Mouse (Mus musculus): ENCODE measurements around the gene Wdtc1. TPM values are rescaled to one million over a fixed set of nuclear protein-coding genes. Genes with fewer than 3 reads are reported as not detected.
A peak's percentile ranks its signal among the peaks of the same experiment; 100 is the strongest.

Gene Wdtc1
- total RNA-seq, 4 experiments from 2014 or later: 49.0 to 73.2 (median 60.2) TPM

DNA sequence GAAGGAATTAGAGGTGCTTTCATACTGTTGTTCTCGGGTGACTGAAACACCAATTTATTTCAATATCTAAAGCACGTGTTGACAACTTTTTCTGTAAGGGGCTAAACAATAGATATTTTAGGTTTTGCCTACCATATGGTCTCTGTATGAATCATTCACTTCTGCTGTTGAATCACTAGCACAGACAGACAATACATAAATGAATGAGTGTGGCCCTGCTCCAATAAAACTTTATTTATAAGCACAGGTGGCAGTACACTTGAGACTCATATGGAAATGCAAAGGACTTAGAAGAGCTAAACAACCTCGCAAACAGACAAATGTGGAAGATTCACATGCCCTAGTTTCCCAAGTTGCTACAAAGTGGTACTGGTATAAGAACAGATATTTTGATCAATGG lies 33.6 kb downstream of the Wdtc1 start:
- DNase-seq: no peak

DNA sequence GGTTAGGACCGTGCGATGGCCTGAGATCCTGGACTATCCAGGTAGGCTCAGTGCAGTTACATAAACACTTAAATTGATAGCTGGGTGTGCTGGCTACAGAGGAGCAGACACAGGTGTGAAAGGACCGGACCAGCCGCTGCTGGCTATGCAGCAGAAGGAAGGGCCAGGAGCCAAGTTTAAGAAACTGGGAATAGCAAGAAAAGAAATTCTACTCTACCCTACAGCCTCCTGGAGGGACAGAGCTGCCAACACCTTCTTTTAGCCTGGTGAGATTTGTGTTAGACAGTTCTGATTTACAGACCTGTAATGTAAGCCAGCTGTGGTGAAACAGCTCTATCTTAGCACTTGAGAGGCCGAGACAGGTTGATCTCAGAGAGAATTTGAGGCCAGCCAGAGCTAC lies 37.3 kb downstream of the Wdtc1 start:
- DNase-seq: no peak

DNA sequence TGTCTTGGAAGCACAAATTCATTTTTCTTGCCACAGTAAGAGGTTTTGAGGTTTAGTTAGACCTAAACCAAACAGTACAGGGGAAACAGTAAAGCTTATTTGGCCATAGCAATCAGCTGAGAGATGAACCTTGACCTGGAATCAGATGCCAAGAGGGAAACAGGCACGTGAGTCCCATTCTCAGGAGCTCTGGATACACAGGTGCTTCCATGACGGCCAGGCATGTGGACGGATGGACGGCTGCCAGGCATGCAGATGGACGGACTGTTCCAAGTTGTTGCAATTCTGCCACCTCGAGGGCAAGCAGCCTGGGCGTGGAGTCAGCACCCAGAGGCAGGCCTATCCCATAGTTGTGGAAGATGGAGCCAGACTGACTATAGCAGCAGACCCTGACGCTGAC lies 38.4 kb downstream of the Wdtc1 start:
- DNase-seq: no peak

DNA sequence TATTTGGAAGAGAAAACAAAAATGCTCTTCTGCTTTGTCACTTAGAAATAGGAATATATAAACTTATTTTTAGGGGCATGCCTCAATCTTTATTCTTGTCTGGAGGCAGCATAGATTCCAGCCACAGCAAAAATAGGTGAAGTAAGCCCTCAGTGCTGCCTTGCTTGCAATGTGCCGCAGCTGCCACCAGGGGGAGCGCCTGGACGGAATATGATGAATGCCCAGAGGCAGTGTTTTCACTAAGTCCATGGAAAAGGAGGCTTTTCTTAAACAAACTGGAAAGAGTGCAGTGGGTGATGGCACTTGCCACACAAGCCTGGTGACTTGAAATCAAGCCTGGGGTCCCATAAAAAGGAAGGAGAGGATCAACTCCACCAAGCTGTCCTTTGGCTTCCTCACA lies 43.3 kb downstream of the Wdtc1 start:
- peak; percentile 62 for DNase-seq

DNA sequence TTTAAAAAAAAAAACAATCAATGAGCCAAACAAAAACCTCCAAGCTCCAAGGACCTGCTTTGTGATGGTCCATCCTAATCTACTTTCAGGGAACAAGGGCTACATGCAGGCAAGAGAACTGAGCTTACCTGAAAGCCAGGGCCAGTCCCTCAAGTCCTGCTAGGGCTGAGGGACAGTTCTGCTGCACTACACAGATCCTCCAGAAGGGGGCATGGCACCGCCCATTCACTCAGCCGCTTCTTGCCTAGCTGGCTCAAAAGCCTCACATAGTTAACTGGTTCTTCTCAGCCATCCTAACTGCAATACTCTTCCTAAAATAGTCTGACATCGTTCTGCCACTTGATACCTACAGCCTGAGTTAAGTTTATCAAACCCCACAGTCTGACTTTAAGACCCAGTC lies 46.0 kb downstream of the Wdtc1 start:
- no peak for DNase-seq

DNA sequence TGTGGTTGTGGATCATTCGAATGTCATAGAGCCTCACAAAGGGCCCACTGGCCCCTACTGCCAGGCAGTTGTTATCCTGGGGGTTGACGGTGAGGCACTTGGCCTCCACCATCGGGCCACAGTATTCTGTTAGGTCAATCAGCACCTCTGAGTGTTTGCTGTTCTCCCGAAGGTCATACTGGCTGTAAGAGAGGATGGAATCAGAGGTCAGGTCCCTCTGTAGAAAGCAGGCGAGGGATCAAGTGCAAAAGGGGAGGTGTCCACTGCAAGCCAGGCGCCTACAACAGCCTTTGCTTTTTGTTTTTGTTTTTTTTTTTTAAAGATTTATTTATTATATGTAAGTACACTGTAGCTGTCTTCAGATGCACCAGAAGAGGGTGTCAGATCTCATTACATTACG lies 47.5 kb downstream of the Wdtc1 start:
- DNase-seq: no peak

DNA sequence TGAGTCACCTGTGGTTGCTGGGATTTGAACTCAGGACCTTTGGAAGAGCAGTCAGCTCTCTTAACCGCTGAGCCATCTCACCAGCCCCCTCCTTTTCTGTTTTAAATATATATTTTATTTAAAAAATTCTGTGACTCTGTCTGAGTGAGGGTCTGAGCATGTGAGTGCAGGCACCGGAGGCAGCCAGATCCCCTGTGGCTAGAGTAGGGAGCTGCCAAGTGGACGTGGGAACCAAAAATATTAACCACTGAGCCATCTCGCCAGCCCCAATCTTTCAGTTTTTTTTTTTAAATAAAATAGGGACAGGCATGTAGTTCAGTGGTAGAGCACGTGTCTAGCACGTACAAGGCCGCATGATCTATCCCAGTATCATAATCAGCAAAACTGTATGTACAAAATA lies 48.5 kb downstream of the Wdtc1 start:
- DNase-seq: no peak

DNA sequence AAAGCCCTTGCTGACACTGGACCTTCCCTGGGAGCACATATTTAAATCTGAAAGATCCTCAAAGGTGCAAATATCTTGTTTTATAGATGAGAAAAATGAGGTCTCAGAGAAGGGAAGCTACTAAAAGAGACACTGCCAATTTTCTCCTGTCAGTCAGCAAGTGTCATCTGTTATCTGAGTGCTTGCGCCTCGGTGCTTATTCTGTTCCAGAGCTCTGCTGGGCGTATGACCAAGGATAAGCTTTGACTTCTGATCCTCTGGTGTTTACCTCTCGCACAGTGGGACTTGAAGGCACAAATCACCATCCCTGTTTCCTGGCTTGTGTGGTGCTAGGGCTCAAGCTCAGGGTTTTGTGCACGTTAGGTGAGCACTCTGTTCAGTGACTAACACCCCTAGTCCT lies 50.6 kb downstream of the Wdtc1 start:
- no peak for DNase-seq

DNA sequence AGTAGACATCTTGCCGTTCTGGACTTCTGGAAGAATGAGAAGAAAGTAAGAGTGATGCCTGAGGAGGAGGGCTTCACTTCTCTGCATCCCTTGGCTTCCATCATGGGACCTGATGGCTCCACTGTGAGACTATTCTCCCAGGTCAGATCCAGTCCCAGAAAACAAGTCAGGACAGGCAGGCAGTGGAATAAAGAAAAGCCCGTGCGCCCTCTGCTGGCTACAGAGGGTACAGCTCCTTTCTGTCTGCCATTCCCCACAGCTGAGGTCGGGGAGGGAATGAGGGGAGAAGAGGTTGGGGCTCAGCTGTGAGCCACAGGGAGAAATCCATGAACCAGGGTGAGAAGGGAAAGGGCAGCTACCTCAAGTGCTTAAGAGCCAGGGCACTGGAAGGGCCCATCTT lies 51.5 kb downstream of the Wdtc1 start:
- DNase-seq: no peak

DNA sequence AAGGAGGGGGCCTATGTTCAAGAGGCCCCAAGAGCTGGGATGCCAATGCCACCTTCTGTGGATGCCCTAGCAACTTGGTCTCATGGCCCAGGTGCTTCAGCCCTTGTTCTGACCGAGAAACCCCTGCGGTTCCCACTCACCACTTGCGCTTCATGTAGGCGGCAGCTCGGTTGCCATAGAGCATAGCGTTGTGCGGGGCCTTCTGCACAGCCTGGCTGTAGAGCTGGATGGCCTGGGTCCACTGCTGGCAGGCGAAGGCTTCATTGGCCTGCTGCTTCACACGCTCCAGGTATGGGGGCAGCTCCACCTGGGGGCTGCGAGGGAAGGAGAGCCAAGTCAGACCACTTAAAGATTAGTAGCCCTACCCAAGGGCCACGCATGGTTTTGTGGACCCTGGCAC lies 52.9 kb downstream of the Wdtc1 start:
- DNase-seq: no peak

DNA sequence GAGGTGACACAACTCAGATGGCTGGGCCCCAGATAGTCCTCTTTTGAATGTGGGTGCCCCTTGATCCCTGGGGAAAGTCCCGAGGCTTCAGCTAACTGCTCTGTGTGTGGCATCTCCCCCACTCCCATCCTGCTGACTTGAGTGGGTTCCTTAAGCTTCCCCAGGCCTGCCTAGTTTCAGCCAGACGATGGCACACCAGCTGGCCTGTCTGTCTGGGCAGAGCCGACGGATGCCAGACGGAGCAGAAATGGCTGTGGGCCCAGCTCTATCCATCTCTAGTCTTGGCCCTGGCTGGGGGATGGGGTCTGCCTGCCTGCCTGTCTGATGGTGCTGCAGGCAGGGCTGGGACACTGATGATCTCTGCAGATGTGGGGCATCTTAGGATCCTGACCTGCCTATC lies 53.6 kb downstream of the Wdtc1 start:
- DNase-seq: no peak

DNA sequence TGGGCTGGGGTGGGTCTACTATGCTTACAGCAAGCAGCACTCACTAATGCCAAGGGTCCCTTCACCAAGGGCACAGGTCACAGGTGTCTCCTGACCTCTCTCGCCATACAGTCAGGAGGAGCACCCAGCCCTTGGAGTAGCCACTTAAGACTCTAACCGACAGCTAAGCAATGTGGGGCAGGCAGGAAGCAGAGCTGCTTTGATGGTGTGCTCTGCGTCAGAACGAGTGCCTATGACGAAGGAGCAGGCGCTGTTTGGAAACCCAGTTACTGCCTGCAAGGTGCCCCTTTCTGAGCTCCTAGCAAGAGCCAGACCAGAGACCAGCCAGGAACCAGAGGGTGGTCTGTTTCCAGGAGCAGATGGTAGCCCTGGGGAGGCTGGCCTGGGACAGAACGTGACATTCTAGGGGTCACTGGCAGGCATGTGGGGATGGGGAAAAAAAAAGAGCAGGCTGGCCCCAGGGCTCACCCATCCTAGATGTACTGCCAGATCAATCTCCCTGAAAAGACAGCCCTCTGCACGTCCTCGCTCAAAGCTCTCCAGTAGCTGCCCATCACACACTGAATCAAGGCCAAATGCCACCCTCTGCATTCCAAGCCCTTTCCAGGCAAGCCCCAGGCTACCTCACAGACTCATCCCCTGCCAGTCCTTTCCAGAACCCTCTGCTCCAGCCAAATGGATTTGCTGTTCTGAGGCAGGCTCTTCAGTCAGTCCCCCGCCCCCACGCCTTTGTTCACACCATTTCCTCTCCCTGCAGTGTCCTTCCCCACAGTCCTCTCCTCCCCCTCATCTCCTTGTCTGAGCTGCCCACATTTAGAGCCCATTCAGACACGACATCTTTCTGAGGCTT lies 54.5 kb downstream of the Wdtc1 start:
- peak; percentile 52 for DNase-seq

DNA sequence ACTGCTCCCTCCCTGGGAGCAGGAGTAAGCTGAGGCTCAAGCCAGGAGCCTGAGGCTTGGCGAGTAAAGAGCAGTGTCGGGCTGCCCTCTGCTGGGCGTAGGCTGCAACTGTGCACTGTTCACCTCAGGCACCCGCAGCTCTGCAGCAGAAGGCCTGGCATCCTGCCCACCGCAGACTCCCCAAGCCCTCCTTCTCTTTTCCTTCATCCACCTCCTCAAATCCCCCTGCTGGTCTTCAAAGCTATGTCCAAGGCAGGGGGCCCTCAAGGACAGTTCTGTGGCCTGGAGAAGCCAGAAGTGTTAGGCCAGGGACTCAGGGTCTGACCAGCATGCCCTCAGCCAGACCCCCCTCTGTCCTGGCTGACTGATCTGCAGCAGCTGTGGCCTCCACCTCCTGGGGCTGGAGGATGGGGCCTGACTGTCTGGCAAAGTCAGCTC lies 55.5 kb downstream of the Wdtc1 start:
- DNase-seq: peak; percentile 64

DNA sequence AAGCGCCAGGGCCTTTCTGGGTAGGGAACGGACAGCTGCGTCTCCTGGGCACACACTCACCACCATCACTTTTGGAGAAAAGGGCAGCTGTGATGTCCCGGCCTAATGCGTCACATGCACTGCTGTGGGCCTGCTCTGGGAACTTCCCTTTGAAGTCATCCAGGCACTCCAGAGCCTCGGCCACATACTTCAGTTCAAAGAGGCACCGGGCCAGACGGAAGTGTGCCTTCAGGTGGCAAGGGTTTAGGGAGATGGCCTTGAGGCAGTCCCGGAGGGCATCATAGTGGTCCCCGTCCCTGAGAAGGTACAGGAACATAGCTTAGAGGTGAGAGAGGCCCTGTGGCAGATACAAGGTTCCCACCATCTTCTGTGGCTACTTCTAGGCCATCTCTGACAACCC lies 55.9 kb downstream of the Wdtc1 start:
- DNase-seq: peak; percentile 47

DNA sequence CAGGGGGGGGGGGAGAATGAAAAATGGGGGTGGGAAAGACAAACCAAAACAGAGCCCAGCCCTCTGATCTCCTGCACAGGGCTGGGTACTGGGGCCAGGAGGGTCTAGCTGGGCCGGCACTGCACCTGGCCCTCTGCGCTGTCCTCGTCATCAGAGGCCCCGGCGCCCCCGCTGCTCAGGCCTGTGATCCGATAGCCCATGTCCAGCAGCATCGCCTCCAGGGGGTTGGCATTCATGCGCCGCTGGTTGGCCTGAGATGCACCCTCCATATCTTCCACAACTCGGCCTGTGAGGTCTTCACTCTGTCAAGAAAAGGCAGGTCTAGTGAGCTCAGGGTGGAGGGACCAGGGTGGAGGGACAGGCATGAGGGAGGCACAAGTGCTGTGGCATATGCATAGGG lies 59.2 kb downstream of the Wdtc1 start:
- no peak for DNase-seq

DNA sequence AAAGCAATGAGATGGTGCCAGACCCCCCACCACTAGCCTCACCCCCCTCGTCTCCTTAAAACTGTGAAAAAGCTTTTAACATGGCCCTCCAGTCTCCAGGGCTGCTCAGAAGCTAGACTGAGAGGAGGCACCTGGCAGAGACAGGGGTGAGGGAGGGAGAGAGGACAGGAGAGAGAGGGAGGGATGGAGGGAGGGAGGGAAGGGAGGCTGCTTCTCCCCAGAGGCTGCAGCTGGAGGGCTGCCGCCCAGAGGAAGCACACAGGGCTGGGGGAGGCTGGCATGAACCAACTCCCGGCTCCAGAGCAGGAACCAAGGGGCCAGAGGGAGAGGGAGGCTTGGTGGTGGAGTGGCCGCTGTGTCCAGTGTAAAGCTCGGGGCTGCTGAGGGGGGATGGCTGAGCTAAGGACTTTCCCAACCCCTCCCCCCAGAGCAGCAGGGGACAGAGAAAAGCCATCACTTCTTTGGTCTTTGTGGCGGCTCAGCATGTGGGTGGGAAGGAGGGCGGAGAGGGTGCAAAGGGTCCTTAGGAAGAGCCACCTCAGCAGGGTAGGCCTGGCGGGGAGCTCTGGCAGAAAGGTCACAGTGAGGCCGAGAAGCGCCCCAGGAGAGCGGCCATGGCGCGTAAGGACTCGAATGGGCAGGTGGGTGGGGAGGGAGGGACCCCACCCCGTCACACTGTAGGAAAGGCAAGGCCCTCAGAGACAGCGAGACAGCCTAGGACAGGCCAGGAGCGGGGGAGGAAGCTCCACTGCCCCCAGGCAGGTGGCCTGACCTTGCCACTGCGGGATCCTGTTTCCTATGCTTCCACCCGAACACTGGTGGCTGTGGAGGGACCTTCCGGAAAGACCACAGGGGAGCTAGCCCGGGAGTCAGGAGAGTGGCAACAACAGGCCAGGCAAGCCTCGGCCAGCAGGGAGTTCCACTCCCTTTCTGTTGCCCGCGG lies 60.1 kb downstream of the Wdtc1 start:
- no peak for DNase-seq

DNA sequence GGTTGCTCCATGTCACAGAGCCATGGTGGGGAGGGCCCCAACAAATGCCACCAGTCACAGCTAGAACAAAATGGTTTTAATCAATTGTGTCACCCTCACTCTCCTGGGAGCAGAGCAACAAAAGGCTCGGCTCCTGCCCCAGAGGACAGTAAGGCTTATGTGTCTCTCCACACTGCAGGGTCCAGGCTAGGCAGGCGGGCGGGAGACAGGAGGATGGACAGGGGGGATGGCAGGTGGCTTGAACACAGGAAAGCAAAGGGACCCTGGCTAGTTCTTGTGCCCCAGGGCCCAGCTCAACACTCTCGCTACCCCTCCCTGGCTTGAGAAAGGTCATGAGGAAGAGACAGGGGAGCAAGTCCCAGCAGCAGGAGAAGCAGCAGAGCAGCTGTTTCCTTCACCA lies 60.9 kb downstream of the Wdtc1 start:
- DNase-seq: no peak

DNA sequence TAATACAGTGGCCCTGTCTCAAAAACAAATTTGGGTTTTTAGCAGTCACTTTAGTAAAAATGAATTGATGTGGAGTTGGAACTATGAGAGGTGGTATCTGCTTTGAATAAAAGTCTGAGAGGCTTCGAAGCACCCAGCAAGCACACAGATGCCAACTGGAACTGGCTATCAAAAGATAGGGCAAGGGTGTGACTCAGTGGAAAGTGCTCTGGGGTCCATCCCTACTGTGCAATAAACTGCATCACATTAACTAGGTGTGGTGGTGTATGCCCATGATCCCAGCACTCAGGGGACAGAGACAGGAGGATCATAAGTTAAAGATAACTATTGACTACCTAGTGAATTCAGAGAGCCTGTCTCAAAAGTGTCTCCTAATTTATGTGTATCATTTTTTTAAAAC lies 62.0 kb downstream of the Wdtc1 start:
- no peak for DNase-seq

DNA sequence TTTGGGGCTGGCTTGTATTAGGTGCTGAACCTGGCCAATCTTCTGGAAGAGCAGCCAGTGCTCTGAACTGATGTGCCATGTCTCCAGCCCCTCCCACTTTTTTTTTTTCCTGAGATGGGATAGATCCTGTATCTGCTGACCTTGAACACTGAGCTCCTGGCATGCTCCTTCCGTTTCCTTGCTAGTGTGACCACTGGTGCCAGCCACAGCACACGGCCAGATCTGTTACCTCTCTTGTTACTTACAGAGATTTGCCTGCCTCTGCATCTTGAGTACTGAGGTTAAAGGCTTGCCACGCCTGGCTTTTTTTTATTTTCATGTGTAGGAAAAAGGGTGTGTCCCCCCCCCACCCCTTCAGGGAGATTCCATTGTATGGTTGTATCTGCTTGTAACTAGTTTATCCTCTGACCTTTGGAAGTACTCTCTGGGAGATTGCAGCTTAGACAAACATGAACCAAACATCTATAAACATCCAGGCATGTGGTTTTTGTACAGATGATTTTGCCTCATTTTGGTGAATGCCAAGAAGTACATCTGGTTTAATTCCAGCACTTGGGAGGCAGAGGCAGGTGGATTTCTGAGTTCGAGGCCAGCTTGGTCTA lies 66.7 kb downstream of the Wdtc1 start:
- no peak for DNase-seq

DNA sequence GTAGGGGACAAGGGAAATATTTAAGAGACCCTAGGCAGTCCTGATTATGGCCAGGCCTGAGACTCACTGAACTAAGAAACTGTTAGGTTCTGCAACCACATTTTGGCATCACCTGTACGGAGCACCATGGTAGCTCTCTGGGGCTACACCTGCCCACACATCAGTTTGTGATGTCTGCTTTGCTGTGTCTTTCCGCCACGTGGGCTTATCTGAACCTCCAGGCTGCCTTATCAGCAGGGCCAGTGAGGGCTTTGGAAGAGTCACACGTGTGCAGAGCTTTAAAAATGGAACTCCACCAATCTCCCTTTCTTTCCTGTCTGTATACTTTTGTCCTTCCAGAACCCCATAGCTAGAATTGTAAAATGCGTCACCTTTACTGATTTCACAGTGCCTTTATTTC lies 67.3 kb downstream of the Wdtc1 start:
- no peak for DNase-seq

DNA sequence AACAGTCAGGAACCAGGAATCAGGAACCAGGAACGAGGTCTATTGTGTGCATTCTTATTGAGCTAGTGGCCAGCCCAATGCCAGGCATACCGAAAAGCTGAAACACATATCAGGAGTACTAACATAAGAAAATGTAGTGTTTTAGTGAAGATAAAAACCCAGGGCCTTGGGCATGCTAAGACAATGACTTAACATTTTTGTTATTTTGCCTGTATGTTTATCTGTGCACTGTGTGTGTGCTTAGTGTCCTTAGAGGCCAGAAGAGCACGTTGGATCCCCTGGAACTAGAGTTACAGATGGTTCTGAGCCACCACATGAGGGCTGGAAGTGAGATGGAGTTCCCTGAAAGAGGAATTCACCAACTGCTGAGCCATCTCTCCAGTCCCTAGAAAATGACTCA lies 68.0 kb downstream of the Wdtc1 start:
- DNase-seq: no peak

DNA sequence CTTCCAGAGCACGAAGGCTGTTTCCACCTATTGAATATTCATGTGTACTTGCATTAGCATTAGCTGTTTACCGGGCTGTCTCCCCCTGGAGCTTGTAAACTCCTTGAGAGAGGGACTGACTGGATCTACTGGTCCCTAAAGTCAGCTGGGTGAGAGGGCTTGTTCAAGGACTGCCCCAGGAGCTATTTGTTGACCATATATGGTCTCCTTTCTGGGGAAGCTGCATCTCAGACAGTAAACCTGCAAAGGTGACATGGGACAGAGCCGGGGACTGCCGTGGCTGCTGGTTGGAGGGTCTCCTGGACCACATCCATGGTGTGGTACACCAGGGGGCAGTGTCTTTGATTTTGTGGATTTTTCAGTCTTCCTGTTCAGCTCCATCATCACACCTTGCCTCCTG lies 70.6 kb downstream of the Wdtc1 start:
- DNase-seq: no peak

DNA sequence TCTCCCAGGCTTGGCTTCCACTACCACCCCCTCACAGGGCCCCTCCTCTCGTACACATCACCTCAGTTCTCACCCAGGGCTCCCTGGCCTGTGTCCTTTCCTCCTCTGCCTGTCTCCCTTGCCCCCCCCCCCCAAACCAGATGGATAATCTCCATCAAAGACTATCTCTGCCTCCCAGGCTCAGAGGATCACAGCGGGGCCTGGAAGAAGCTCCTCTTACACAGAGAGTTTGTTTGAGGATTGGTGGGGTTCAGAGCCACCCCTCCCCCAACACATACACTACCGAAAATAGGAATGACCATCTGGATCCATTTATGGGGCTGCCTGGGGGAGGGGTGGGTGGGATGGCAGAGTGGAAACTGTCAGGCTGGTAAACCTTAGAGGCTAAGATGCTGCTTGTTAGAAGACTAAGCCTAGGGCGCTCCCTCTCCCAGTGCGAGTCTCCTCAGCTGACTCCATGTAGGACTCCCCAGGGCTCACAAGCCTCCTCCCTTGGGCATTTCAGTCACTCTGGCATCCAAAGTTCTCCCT lies 71.3 kb downstream of the Wdtc1 start:
- DNase-seq: no peak
